Mouse (Mus musculus) midbrain, embryonic 10.5 days (tissue): ENCODE data around the gene Adk. TPM values are rescaled to one million over a fixed set of nuclear protein-coding genes. Genes with fewer than 3 reads are reported as not detected.
A peak's percentile ranks its signal among the peaks of the same experiment; 100 is the strongest.

ENCODE experiments used
- DNase-seq: peaks from one replicate; pipeline ENCODE4 v3.0.0-alpha.2; 2017; ENCODE audit warnings: low spot score
- H3K27ac ChIP-seq: fragments of 300-500 bp; sonication (generic); replicated peaks from 2 replicates; pipeline ENCODE4 v1.5.1; 2016; ENCODE audit warnings: mild to moderate bottlenecking
- H3K27me3 ChIP-seq: fragments of 300-500 bp; sonication (generic); 2 replicates; pipeline ENCODE4 v1.6.1; 2016; ENCODE audit warnings: low read depth, mild to moderate bottlenecking; ENCODE audit not compliant: poor library complexity, severe bottlenecking
- H3K36me3 ChIP-seq: fragments of 300-500 bp; sonication (generic); 2 replicates; pipeline ENCODE4 v1.6.1; 2016; ENCODE audit warnings: mild to moderate bottlenecking, moderate library complexity
- H3K4me1 ChIP-seq: fragments of 300-500 bp; sonication (generic); 2 replicates; pipeline ENCODE4 v1.6.1; 2016
- H3K4me3 ChIP-seq: fragments of 300-500 bp; sonication (generic); 2 replicates; pipeline ENCODE4 v1.5.1; 2016; ENCODE audit warnings: mild to moderate bottlenecking, moderate library complexity
- H3K9me3 ChIP-seq: fragments of 300-500 bp; sonication (generic); replicated peaks from 2 replicates; pipeline ENCODE4 v1.6.1; 2016; ENCODE audit warnings: mild to moderate bottlenecking
- WGBS: fragments of 180-500 bp; shearing (Covaris S2); methylation state at CpG from one replicate; pipeline ENCODE4 v1.1.7; 2016; 5-methylcytosine and 5-hydroxymethylcytosine counted together
- polyA plus RNA-seq: library from polyadenylated mRNA; unstranded; fragments of >200 nt; fragmentation: Nextera tagmentation; extraction: Ambion mirVana; gene quantifications from 2 replicates; pipeline ENCODE4 v1.2.1, GENCODE M21; 2016

The Adk gene
- polyA plus RNA-seq, 1 experiment from 2014 or later: 153 TPM

- no peak for DNase-seq
- H3K36me3 ChIP-seq: no peaks in the 10 kb centered on the region
- H3K9me3 ChIP-seq: no peaks in the 10 kb centered on the region
- no peak overlapping the region for H3K4me3 ChIP-seq
- peaks cover 6% of the 10 kb centered on the region; the same call in 1 of the 2 replicates for H3K4me1 ChIP-seq
- 95% methylated on average over 8 of the region's 12 CpGs for WGBS
- no peak overlapping the region for H3K27ac ChIP-seq
- no peaks in the 10 kb centered on the region for H3K27me3 ChIP-seq
Measured at GRCm38 (mm10) chr14:21359896-21360525, 307.6 kb downstream of the Adk start.

- Histone ChIP-seq H3K27me3 (no peaks in the 10 kb centered on the region), H3K27ac (no peak overlapping the region), H3K4me3 (no peak overlapping the region), H3K36me3 (peaks cover 5% of the 10 kb centered on the region; the same call in 1 of the 2 replicates), H3K4me1 (peaks cover 24% of the 10 kb centered on the region), H3K9me3 (no peaks in the 10 kb centered on the region)
- WGBS: 95% methylated on average over 2 of the region's 2 CpGs
- no peak for DNase-seq
Measured at GRCm38 (mm10) chr14:21367095-21367494, 314.7 kb downstream of the Adk start.

GRCm38 (mm10) chr14:21368622-21369021, 316.2 kb downstream of the Adk start:
- H3K27ac ChIP-seq: peak overlapping the region; percentile 46; the same call in 1 of the 2 replicates
- H3K4me3 ChIP-seq: no peak overlapping the region
- H3K36me3 ChIP-seq: peaks cover 5% of the 10 kb centered on the region; the same call in 1 of the 2 replicates
- peaks cover 24% of the 10 kb centered on the region for H3K4me1 ChIP-seq
- DNase-seq: no peak
- WGBS: 71% methylated on average over 2 of the region's 2 CpGs
- H3K9me3 ChIP-seq: no peaks in the 10 kb centered on the region
- H3K27me3 ChIP-seq: no peaks in the 10 kb centered on the region

GRCm38 (mm10) chr14:21369127-21369526, 316.8 kb downstream of the Adk start:
- Histone ChIP-seq H3K4me3 (no peak overlapping the region), H3K36me3 (peaks cover 5% of the 10 kb centered on the region; the same call in 1 of the 2 replicates), H3K9me3 (no peaks in the 10 kb centered on the region), H3K27ac (peak overlapping the region; percentile 63), H3K4me1 (peaks cover 24% of the 10 kb centered on the region), H3K27me3 (no peaks in the 10 kb centered on the region)
- 25% methylated on average over 5 of the region's 5 CpGs for WGBS
- peak; percentile 66 for DNase-seq

GRCm38 (mm10) chr14:21371946-21372345, 319.6 kb downstream of the Adk start:
- no peak for DNase-seq

GRCm38 (mm10) chr14:21372689-21373088, 320.3 kb downstream of the Adk start:
- Histone ChIP-seq H3K27me3 (no peaks in the 10 kb centered on the region), H3K4me3 (no peak overlapping the region), H3K9me3 (no peaks in the 10 kb centered on the region), H3K36me3 (no peaks in the 10 kb centered on the region), H3K27ac (no peak overlapping the region), H3K4me1 (peaks cover 24% of the 10 kb centered on the region)
- 95% methylated on average over 5 of the region's 5 CpGs for WGBS
- DNase-seq: no peak

More at GRCm38 (mm10) chr14:21371946-21372345, 319.6 kb downstream of the Adk start:
- Histone ChIP-seq H3K4me1 (peaks cover 24% of the 10 kb centered on the region), H3K27me3 (no peaks in the 10 kb centered on the region), H3K4me3 (no peak overlapping the region), H3K9me3 (no peaks in the 10 kb centered on the region), H3K27ac (no peak overlapping the region), H3K36me3 (no peaks in the 10 kb centered on the region)
- 80% methylated on average over 2 of the region's 2 CpGs for WGBS

- H3K4me3 ChIP-seq: no peak overlapping the region
- 94% methylated on average over 5 of the region's 5 CpGs for WGBS
- DNase-seq: no peak
- no peak overlapping the region for H3K27ac ChIP-seq
- peaks cover 4% of the 10 kb centered on the region; the same call in 1 of the 2 replicates for H3K9me3 ChIP-seq
- no peaks in the 10 kb centered on the region for H3K27me3 ChIP-seq
- peaks cover 17% of the 10 kb centered on the region for H3K36me3 ChIP-seq
- H3K4me1 ChIP-seq: no peaks in the 10 kb centered on the region
Measured at GRCm38 (mm10) chr14:21383701-21384428, 331.5 kb downstream of the Adk start.

- WGBS: 95% methylated on average over 7 of the region's 7 CpGs
- H3K27ac ChIP-seq: no peak overlapping the region
- no peak overlapping the region for H3K4me3 ChIP-seq
- H3K4me1 ChIP-seq: peaks cover 16% of the 10 kb centered on the region
- DNase-seq: no peak
- H3K36me3 ChIP-seq: no peaks in the 10 kb centered on the region
- no peaks in the 10 kb centered on the region for H3K9me3 ChIP-seq
- no peaks in the 10 kb centered on the region for H3K27me3 ChIP-seq
Measured at GRCm38 (mm10) chr14:21399506-21399905, 347.1 kb downstream of the Adk start.

GRCm38 (mm10) chr14:21402157-21402601, 349.8 kb downstream of the Adk start:
- H3K27ac ChIP-seq: peak overlapping the region; percentile 57; the same call in 1 of the 2 replicates

GRCm38 (mm10) chr14:21402621-21403405, 350.4 kb downstream of the Adk start:
- DNase-seq: no peak
- H3K4me3 ChIP-seq: no peak overlapping the region
- no peaks in the 10 kb centered on the region for H3K36me3 ChIP-seq
- H3K27ac ChIP-seq: no peak overlapping the region
- 80% methylated on average over 8 of the region's 8 CpGs for WGBS
- H3K4me1 ChIP-seq: peaks cover 16% of the 10 kb centered on the region
- no peaks in the 10 kb centered on the region for H3K9me3 ChIP-seq
- H3K27me3 ChIP-seq: no peaks in the 10 kb centered on the region

More at GRCm38 (mm10) chr14:21402157-21402601, 349.8 kb downstream of the Adk start:
- no peak for DNase-seq
- no peaks in the 10 kb centered on the region for H3K27me3 ChIP-seq
- no peaks in the 10 kb centered on the region for H3K36me3 ChIP-seq
- H3K9me3 ChIP-seq: no peaks in the 10 kb centered on the region
- 73% methylated on average over 8 of the region's 8 CpGs for WGBS
- H3K4me1 ChIP-seq: peaks cover 16% of the 10 kb centered on the region
- no peak overlapping the region for H3K4me3 ChIP-seq

GRCm38 (mm10) chr14:21406946-21407345, 354.6 kb downstream of the Adk start:
- Histone ChIP-seq H3K27me3 (no peaks in the 10 kb centered on the region), H3K9me3 (no peaks in the 10 kb centered on the region), H3K4me3 (no peak overlapping the region), H3K27ac (no peak overlapping the region), H3K4me1 (peaks cover 31% of the 10 kb centered on the region), H3K36me3 (no peaks in the 10 kb centered on the region)
- 90% methylated on average over 5 of the region's 5 CpGs for WGBS
- DNase-seq: no peak

GRCm38 (mm10) chr14:21408846-21409245, 356.5 kb downstream of the Adk start:
- WGBS: 88% methylated on average over 4 of the region's 4 CpGs
- no peak for DNase-seq
- H3K4me3 ChIP-seq: no peak overlapping the region
- peaks cover 18% of the 10 kb centered on the region for H3K4me1 ChIP-seq
- no peak overlapping the region for H3K27ac ChIP-seq
- H3K36me3 ChIP-seq: no peaks in the 10 kb centered on the region
- H3K27me3 ChIP-seq: no peaks in the 10 kb centered on the region
- no peaks in the 10 kb centered on the region for H3K9me3 ChIP-seq
